Mouse (Mus musculus) gastrocnemius, postnatal 36 days (tissue): ENCODE data around the gene Abcc2. TPM values are rescaled to one million over a fixed set of nuclear protein-coding genes. Genes with fewer than 3 reads are reported as not detected.
A peak's percentile ranks its signal among the peaks of the same experiment; 100 is the strongest.

ENCODE experiments used
- DNase-seq, 2 experiments: peaks; one replicate each; pipeline ENCODE4 v3.0.0; 2022
- intact Hi-C: fragments of 180-260 bp; cut with DNase I; formaldehyde crosslinking; loops from one replicate; pipeline ENCODE4 v1.15.1; 2025
- total RNA-seq, 2 experiments: library from RNA; stranded (reverse); gene quantifications; 2 replicates each; pipeline ENCODE4 v1.2.3; 2021

The Abcc2 gene
- total RNA-seq, 2 experiments from 2014 or later, result not detected

DNA sequence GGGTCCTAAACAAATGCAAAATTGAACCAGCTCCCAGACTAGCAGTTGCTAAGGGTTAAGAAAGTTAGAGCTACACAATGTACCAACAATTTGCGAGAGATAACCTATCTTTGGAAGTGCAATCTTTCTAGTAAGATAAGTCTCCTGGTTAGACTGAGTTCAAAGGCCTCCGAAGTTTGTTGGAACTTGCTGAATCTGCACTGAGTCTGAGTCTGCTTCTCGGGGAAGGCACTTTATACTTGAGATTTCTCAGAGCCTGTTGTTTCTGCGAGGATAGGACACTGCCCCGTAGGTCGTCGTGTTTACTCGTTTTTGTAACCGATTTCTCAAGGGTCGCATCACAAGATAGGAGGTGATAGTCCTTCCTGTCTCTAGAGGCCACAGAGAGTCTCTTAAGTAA is 6.6 kb upstream of the Abcc2 start:
- DNase-seq, result no peak
- intact Hi-C loops, result no loop called here

DNA sequence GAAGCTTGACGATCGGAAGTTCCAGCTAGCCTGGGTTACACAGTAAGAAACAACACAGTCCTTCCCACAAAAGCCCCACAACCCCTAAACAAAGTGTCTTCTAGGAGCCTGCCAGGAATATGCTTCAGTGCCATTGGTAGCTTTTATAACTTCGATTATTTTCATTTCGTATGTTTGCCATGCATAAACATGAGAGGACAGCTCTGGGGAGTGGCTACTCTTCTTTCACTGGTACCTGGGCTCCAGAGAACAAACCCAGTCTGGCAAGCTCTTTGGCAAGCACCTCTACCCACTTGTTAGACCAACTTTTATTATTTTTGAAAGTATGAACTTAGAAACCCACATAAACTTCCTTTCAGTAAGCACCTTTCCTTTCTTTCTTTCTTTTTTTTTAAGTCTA is 5.4 kb upstream of the Abcc2 start:
- no peak for DNase-seq
- intact Hi-C loops, result no loop called here

DNA sequence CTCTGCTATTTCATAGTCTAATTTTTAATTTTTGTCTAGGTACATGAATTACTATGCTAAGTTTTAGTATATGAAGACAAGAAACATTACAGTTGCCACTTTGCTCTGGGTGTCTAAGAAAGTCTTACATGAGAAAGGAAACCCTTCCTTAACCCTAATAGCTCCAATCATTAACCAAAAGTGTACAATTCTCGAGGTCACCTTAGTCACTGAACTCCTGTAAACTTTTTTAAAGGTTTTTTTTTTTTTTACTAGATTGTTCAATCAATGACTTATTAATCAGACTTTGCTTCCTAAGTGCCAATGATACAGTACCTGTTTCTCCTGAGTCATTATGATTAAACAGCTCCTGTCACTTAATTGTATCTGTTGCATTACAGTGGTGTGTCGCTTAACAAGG is 4.7 kb upstream of the Abcc2 start:
- intact Hi-C loops, result no loop called here
- no peak for DNase-seq

DNA sequence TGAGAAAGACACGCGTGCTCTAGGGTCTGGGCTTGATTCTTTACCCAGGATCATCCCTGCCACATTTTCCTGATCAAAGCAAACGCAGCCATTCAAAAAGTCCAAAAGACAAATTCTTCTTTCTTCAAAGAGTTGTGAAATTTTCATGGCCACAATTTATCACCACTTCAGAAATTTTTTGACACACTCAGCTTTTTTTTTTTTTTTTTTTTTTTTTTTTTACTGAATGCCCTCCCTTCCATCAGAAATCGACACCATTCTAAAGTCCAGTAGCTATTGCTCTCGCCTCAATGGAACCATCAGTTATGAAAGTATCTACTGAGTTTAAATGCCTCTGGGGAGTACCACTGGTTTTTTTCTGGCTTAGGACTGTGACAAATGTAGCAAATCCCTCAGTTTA is 1.6 kb upstream of the Abcc2 start:
- no peak for DNase-seq
- intact Hi-C loops, result no loop called here

DNA sequence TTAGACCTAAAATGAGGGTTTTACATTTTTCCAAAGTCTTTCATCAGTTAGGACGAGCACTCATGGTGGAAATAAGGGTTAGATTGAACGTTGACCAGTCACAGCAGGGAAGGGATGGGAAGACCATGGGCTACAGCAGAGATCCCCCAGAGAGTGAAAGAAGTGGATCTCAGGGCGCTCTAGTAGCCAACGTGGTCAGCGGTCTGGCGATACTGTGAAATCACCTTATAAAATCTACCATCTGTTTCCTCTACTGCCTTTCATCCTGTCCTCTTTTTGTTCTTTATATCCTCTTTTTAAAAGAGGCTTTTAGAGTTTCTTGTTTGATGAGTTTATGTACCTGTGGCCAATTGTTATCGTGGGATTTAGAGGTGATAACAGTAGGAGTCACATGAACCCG is 2.8 kb downstream of the Abcc2 start:
- intact Hi-C loops, result no loop called here
- no peak for DNase-seq

DNA sequence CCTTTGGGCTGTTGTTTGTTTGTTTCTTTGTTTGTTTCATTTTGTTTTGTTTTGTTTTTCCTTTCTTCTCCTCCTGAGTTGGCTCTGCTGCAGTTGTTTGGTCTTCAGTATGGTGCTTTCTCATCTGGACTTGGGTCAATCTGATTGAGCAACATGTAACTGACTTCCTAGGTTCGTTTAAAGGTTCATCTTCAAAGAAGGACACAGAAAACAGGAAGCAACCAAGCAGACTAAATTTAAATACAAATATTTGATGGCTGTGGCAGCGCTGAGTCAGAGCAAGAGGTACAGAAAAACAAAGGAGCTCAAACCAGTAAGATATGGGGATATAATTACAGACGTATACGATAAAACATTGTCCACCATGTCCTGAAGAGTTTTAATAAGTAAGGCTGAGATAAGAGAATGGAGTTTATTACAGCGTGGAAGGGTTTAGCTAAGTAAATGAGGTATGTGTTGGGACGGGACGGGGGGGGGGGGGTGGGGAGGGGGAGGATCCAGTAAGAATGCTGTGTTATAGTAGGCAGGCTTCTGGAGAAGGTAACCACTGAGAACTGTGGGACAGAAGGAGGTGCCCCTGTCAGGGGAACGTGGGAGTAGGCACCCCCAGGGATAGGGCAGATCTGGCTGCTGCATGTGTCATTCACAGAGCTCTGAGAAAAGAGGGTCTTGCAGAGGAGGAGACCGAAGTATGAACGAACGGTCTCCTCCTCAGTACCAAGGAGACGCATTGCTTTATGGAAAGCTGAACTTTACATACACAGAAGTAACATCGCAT is 4.4 kb downstream of the Abcc2 start:
- intact Hi-C loops, result no loop called here
- DNase-seq, result no peak

DNA sequence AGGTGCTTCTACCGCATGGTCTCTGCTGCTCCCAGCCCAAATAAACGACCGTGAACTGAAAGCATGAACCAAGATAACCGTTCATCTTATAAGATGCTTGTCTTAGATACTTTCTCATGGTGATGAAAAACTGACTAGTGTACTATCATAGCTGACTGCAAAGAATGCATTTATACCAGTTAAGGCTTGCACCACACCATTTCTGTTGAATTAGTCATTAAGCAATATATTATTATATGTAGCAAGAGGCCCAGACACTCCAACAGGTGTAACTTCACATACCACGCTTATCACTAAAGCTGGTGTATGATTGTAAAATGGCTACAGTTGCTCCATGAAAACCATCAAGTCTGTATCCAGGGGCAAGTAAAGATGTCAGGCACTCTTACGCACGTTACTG is 7.8 kb downstream of the Abcc2 start:
- no peak for DNase-seq
- intact Hi-C loops, result no loop called here

DNA sequence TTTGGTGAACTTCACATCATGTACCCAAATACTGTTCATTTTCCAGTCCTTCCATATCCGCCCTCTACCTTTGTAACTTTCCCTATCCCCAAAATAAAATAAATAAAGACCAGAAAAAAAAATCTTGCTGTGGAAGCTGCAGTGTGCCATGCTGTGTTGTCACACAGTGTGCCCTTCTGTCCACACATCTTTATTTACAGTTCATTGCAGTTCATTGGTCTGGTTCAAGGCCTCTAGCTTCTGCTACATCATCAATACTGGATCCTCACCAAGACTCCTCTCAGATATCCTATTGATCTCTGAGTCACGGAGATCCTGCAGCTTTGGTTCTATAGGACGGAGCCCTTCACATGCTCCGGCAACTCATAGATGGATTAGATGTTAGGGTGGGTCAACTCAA is 10.5 kb downstream of the Abcc2 start:
- DNase-seq, result no peak
- intact Hi-C loops, result no loop called here

DNA sequence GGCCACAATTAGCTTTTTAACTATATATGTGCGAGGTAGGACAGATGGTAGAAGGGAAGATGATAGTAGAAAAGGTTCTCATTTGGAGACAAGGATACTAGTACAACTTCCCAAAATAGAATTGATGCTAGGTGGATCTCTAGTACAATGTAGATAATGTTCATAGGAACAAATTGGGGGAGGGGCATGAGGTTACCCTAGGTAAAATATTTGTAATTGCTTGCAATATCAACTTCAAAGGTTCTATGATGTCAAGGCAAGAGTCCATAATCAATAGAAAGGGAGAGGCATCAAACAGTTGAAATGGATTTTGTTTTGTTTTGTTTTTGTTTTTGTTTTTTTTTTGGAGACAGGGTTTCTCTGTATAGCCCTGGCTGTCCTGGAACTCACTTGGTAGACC is 12.0 kb downstream of the Abcc2 start:
- intact Hi-C loops, result no loop called here
- DNase-seq, result no peak

DNA sequence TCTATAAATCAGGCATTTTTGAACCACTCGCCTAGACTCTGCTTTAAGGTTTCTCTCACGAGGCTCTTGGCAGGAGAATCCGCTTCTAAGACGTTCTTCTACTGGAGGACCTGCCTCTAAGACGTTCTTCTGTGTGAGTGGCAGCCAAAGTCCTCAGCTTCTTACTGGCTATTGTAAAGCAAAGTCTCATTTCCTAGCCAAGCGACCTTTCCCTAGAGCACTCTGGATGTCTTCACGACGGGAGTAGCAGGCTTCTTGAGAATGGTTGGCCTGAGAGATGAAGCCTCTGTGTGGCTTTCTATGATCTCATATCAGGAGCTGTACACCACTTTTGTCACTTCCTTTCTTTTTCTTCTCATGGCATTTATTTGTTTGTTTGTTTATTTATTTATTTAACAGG is 13.5 kb downstream of the Abcc2 start:
- DNase-seq, result no peak
- intact Hi-C loops, result no loop called here

DNA sequence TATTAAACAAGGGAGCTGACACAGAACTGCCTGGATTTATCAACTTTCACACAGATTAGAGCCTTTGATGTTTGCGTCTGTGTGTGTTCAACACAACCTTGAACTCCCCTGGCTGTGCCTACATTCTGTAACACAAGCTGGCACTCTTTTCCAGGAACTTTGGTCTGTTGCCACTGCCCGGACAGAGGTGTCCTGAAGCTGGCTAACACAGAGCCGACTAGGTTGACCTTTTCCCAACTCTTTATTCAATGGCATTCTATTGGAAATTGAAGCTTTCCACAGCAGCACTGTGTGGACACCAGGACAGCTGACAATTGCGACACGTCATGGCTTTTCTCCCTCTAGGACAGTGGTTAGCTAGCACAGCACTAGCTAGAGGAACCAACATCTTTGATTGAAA is 15.2 kb downstream of the Abcc2 start:
- intact Hi-C loops, result no loop called here
- no peak for DNase-seq

DNA sequence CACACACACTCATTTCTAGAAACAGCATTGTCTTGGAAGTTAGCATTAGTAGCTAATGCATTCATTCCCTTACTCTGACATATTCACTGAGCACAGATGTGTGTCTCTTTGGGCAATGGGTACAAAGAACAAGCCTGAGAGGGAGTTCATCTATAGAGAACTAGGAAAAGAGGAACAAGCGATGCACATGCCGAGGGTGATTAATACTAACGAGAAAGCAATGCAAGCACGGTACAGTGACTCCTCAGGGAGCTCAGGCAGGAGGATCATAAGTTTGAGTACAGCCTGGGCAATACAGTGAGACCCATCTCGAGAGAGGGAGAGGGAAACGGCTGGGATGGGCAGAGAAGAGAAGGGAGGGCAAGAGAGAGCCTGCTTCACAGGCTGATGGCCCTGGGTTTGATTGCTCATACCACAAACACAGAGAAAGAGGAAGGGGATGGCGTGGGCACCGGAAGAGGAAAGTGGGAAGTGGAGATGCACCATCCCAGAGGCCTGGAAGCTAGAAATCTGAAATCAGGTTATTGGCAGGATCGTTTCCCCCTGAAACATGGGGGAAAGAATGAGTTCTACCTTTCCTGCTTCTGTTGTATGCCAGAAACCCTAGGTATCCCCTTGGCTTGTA is 19.5 kb downstream of the Abcc2 start:
- DNase-seq, result no peak
- intact Hi-C loops, result no loop called here

DNA sequence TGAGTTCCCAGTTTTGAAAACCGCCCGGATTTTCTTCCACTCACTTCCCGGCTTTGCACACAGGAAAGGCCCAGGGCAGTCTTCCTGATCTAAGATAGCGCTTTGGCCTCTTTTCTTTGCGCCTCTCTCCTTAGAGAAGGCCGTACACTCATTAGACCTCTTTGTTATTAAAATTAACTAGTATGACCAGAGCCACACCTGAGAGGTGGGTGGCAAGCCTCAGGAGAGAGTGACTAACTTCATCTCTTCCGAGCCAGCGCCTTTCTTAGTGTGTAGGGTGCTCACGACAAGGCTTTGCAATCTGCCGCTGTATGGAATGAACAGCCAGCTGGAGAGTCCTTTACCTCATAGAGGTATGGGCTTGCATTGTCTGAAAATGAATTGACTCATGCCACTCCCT is 21.9 kb downstream of the Abcc2 start:
- no peak for DNase-seq
- intact Hi-C loops, result no loop called here

DNA sequence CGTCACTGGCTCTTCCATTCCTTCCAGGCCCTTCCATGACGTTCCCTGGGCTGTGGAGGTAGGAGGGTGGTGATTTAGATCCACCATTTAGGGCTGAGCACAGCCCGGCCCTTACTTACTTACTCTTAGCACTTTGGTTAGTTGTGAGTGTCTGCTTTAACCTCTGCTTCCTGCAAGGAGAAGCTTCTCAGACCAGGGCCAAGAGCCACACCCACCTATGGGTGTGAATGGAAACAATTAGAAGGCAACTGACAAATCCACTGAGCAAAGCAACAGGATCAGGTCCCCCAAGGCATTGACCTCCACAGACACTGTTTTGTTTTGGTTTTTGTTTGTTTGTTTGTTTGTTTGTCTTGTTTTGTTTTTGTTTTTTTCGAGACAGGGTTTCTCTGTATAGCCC is 27.3 kb downstream of the Abcc2 start:
- intact Hi-C loops, result no loop called here
- DNase-seq, result no peak

DNA sequence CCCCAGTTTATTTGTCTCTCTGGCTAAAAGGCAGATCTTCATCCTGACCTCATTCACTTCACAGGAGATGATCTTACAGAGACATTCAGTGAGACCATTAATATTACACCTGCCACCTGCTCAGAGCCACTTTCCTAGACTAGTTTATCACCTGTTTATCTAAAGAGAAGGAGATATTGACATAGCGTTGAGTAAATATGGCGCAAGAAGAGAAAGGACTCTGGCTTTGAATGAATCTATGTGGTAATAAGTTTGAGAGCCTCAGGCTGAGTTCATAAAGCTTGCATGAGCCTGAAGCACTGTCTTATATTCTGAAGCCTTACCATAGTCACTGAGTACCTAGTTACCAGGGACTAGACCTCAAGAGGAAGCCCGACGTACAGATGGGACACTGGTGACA is 29.4 kb downstream of the Abcc2 start:
- no peak for DNase-seq
- intact Hi-C loops, result no loop called here

DNA sequence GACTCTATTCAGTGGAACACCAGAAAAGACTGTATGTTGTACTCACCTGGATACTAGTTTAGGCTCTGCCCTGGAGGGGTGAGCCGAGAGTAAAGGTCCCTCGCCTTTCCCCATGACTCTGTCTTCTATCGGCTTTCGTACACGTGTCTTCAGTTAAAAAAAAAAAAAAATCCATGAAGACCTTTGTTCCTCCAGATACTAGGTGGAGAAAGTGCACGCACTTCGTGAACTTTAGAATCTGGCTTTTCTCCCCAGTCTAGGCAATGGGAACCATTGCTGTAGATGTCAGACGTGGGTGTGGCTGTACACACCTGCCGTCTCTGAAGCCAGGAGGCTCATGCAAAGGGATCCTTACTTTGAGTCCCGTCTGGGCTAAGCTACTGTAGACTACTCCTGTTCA is 31.3 kb downstream of the Abcc2 start:
- intact Hi-C loops, result no loop called here
- DNase-seq, result no peak

DNA sequence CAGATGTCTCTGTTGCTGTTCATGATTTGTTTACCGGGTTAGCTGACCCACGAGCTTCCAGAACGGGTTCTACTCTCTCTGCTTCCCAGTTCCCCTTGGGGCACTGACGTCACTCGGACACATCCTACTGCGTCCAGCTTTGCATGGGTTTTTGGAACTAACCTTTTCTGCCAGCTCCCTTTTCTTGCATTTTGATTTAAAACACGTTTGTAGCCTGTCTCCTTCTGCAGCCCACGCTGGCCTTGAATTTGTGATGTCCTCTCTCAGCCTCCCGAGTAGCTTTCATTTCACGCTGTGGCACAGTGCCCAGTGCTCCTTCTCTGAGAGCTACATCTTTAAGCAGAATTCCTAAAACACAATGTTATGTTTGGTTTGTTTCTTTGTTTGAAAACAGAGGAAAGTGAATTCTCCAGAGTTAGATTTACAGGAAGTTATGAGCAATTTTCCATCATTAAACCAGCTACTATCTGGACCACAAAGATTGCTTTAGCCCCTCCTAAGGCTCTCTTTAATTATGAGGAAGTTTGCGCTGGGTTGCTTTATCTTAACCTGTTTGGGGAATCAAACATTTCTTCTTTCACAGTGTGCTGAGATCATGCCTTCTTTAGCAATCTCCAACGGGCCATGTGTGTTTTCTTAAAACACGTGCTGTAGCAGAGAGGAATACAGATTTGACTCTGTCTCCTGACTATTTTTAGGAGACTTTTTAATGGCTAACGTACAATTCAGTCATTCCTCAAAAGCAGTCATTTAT is 33.8 kb downstream of the Abcc2 start:
- intact Hi-C loops, result no loop called here

DNA sequence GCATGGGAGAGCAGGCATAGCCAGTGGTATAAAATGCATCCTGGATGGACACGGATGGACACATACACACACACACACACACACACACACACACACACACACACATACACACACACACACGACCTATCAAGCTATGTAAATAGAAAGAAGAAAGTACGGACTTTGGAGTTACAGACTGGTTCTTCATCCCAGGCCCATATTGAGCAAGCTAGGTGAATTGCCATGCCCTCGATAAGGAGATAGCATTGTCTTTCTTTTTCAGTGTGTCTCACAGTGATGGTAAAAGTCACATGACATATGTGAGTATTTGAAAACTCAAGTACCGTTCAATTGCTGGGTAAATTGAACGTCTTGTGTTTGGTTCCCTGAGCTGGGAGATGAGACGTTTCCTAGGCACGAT is 44.9 kb downstream of the Abcc2 start:
- intact Hi-C loops, result no loop called here
- no peak for DNase-seq

More for the DNA sequence above, 33.8 kb downstream of the Abcc2 start:
- DNase-seq, result peak in 1 of 2 experiments; percentile 17

DNA sequence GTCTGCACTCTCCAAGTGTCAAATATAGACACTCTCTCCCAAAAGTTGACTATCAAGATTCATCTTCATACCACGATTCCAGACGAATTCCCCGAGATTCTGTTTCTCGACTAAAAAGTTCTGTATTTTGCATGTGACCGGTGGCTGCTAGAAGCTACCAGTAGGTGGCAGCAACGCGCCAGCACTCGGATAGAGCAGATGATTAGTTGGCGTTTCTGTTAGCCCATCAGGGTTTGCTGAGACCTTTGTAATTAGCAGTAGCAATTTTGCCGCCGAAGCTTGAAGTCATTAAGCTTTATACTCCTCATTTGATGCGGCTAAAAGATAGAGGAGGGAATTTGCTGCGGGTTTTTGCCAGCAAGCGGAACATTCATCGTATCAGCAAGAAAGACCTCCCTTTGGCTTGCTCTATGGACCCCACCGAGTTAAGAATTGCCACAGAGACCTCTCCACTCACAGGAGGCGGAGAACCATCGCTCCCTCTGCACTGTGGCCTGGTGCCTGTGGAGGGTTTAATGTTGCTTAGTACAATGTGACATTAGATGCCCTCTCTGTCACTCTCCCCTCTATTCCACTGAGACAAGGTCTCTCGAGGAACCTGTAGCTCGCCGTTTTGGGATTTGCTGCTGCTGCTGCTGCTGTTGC is 50.6 kb downstream of the Abcc2 start:
- DNase-seq, result peak; percentile 42 to 62
- intact Hi-C loops, result loop anchor here (2.0 to 5.0 kb wide), 2 partner anchors 110 to 126 kb away; partner anchors contain the start of gene Dnmbp

DNA sequence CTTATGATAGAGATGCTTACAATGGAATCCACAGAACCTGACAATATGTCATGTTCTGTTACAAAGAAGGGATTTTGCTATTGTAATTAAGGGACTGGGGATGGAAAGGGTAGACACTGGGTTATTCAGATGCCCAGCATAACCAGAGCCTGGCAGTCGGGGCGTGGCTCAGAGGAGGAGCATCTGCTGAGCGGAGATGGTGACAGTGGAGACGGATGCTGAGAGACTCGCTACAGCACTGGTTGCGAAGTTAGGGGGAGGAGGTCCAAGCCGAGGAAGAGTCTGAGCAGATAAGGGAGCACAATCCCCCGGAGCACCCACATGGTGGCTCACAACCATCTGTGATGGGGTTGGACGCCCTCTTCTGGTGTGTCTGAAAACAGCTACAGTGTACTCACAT is 61.2 kb downstream of the Abcc2 start:
- DNase-seq, result no peak
- intact Hi-C loops, result no loop called here

DNA sequence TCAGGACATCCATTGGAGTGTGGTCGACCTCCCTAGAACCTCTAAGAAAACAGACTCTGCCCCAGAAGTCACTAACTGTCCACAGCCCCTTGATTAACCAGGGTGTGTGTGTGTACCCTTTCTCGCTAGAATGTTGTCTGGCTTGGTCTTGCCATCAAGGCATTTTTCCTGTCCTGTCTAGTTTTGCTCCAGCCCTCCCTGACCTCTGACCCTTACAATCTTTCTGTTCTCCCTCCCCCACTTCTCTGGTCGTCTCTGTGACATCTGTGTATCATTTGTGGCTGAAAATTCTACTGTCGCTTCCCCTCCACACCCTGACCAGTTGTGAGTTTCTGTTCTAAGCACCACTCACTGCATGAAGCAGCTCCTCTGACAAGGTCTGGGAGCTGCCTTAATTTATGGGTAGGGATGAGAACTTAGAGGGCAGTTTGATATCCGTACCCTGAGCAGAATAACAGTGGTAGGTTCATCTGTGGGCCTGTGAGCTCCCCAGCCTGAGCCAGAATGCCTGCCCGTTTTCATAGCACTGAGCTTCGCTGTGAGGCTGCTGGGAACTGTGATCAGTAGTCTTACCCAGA is 63.4 kb downstream of the Abcc2 start:
- intact Hi-C loops, result no loop called here
- no peak for DNase-seq
